Mouse (Mus musculus) embryonic facial prominence, embryonic 11.5 days (tissue): ENCODE measurements around the gene Arfgap3. TPM values are rescaled to one million over a fixed set of nuclear protein-coding genes. Genes with fewer than 3 reads are reported as not detected.

Source experiments
- ATAC-seq: fragments of 200-750 bp; cut with Nextera tagmentation; replicated peaks from 2 replicates; pipeline ENCODE4 v1.8.0; 2017; ENCODE audit warnings: low read depth; ENCODE audit not compliant: insufficient number of reproducible peaks, low FRiP score, low TSS enrichment
- DNase-seq: peaks from one replicate; pipeline ENCODE4 v3.0.0-alpha.2; 2015; ENCODE audit warnings: low spot score
- H3K27ac ChIP-seq: fragments of 300-500 bp; sonication (generic); replicated peaks from 2 replicates; pipeline ENCODE4 v1.5.1; 2014; ENCODE audit warnings: mild to moderate bottlenecking, low read depth, low read length, control low read depth
- H3K27me3 ChIP-seq: fragments of 300-500 bp; sonication (generic); 2 replicates; pipeline ENCODE4 v1.6.1; 2014; ENCODE audit warnings: mild to moderate bottlenecking, low read length, moderate library complexity, mixed read lengths; ENCODE audit not compliant: control insufficient read depth, insufficient read depth
- H3K36me3 ChIP-seq: fragments of 300-500 bp; sonication (generic); replicated peaks from 2 replicates; pipeline ENCODE4 v1.6.1; 2014; ENCODE audit warnings: low read depth, mild to moderate bottlenecking, low read length, moderate library complexity, mixed read lengths; ENCODE audit not compliant: control insufficient read depth, insufficient read depth
- H3K4me1 ChIP-seq: fragments of 300-500 bp; sonication (generic); 2 replicates; pipeline ENCODE4 v1.6.1; 2014; ENCODE audit warnings: low read length, mixed read lengths; ENCODE audit not compliant: control insufficient read depth, insufficient read depth
- H3K4me2 ChIP-seq: fragments of 300-500 bp; sonication (generic); 2 replicates; pipeline ENCODE4 v1.6.1; 2014; ENCODE audit warnings: low read depth, mild to moderate bottlenecking, control low read depth, low read length, moderate library complexity
- H3K4me3 ChIP-seq: fragments of 300-500 bp; sonication (generic); 2 replicates; pipeline ENCODE4 v1.5.1; 2014; ENCODE audit warnings: low read depth, low read length, control low read depth
- H3K9ac ChIP-seq: fragments of 300-500 bp; sonication (generic); replicated peaks from 2 replicates; pipeline ENCODE4 v1.6.1; 2014; ENCODE audit warnings: mild to moderate bottlenecking, control low read depth, low read length
- H3K9me3 ChIP-seq: fragments of 300-500 bp; sonication (generic); replicated peaks from 2 replicates; pipeline ENCODE4 v1.6.1; 2016; ENCODE audit warnings: mild to moderate bottlenecking, low read length, inconsistent platforms, mixed read lengths; ENCODE audit not compliant: control insufficient read depth
- WGBS: fragments of 180-500 bp; shearing (Covaris S2); extraction: QIAGEN DNeasy Blood & Tissue Kit; methylation state at CpG from one replicate; pipeline ENCODE4 v1.1.7; 2014; 5-methylcytosine and 5-hydroxymethylcytosine counted together
- polyA plus RNA-seq: library from polyadenylated mRNA; unstranded; fragments of >200 nt; fragmentation: Nextera tagmentation; extraction: Ambion mirVana; gene quantifications from 2 replicates; pipeline ENCODE4 v1.2.1, GENCODE M21; 2014

Arfgap3 gene
- polyA plus RNA-seq, 1 experiment from 2014 or later: 37.0 TPM

DNA sequence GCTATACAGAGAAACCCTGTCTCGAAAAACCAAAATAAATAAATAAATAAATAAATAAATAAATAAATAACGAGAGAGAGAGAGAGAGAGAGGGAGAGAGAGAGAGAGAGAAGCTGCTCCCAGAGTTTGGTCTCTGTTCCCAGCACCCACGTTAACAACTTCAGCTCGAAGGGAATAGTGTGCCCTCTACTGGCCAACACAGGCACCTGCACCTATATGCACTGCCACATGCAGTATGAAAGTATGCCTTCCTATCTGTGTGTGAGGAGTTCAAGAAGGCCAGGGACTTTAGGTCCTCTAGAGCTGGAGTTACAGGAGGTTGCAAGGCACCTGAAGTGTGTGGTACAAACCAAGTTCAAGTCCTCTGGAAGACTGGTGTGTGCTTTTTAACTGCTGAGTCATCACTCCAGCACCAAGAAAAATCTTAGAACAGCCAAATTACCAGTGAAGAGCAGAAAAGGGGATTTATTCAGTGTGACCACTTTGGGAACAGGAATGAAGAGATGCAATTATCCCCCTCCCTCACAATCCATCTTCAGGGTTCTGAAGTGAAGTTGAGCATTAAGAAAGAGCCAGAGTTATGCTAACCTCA, 94.8 kb downstream of the Arfgap3 start:
- ATAC-seq: no peak
- Histone ChIP-seq H3K4me2 (no peak overlapping the region), H3K36me3 (no peaks in the 10 kb centered on the region), H3K27ac (no peak overlapping the region), H3K4me3 (no peak overlapping the region), H3K9me3 (no peaks in the 10 kb centered on the region), H3K4me1 (peaks cover 2% of the 10 kb centered on the region; the same call in 1 of the 2 replicates), H3K27me3 (peaks cover 17% of the 10 kb centered on the region), H3K9ac (no peak overlapping the region)
- WGBS: 89% methylated on average over 4 of the region's 4 CpGs
- DNase-seq: no peak

DNA sequence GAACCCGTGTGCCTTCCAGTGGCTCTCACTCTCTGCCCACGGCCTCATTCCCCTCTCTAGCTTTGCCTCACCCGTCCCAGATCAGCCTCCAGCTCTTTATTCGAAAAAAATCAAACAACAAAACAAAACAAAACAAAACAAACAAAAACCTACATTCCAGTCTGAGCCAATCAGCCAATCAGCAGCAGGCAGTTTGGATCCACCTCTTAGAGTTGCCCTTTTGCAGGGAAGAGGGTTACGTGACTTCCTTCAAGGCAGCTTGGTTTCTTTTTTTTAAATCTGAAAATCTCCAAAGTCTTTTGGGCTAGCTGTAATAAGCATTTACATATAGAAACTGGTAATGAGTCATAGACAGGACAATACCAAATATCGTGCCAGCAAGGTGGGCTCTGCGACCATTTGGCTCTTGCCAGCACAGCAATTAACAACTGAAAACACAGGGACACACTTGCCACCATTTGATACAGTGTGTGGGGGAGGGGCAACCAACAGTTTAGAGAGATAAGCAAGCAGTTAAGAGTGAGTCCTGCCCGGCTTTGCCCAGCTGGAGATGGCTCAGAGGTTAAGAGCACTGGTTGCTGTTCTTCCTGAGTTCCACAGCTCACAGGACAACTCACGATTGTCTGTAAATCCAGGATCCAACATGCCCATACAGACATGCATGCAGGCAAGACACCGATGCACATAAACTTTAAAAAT, 95.5 kb downstream of the Arfgap3 start:
- no peak overlapping the region for H3K9ac ChIP-seq
- DNase-seq: no peak
- 63% methylated on average over 10 of the region's 10 CpGs for WGBS
- no peak overlapping the region for H3K4me3 ChIP-seq
- no peak overlapping the region for H3K4me2 ChIP-seq
- H3K27ac ChIP-seq: no peak overlapping the region
- H3K4me1 ChIP-seq: peaks cover 2% of the 10 kb centered on the region; the same call in 1 of the 2 replicates
- no peak for ATAC-seq
- H3K27me3 ChIP-seq: peaks cover 17% of the 10 kb centered on the region
- no peaks in the 10 kb centered on the region for H3K36me3 ChIP-seq
- H3K9me3 ChIP-seq: no peaks in the 10 kb centered on the region

DNA sequence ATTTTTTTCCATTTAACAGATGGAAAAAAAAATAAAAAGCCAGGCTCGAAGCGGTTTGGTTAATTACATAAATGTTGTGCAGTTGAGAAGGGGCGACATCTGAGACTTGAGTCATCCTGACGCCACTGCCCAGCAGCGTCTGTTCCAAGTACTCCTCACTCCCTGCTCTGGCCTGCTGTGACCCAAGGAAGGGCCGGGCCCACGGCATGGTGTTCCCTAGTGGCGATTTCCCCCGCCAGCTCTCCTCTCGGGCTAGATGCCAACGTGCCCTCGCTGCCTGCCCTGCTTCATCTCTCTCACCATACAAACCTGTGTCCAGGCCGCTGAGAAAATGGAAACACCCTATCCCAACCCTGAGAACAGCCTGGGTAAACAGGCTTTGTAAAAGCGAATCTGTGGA, 98.0 kb downstream of the Arfgap3 start:
- Histone ChIP-seq H3K9me3 (no peaks in the 10 kb centered on the region), H3K27me3 (peaks cover 17% of the 10 kb centered on the region), H3K36me3 (no peaks in the 10 kb centered on the region), H3K27ac (no peak overlapping the region), H3K4me2 (no peak overlapping the region), H3K4me3 (no peak overlapping the region), H3K9ac (no peak overlapping the region), H3K4me1 (peaks cover 2% of the 10 kb centered on the region; the same call in 1 of the 2 replicates)
- ATAC-seq (no peak), DNase-seq (no peak)
- 60% methylated on average over 14 of the region's 14 CpGs for WGBS

DNA sequence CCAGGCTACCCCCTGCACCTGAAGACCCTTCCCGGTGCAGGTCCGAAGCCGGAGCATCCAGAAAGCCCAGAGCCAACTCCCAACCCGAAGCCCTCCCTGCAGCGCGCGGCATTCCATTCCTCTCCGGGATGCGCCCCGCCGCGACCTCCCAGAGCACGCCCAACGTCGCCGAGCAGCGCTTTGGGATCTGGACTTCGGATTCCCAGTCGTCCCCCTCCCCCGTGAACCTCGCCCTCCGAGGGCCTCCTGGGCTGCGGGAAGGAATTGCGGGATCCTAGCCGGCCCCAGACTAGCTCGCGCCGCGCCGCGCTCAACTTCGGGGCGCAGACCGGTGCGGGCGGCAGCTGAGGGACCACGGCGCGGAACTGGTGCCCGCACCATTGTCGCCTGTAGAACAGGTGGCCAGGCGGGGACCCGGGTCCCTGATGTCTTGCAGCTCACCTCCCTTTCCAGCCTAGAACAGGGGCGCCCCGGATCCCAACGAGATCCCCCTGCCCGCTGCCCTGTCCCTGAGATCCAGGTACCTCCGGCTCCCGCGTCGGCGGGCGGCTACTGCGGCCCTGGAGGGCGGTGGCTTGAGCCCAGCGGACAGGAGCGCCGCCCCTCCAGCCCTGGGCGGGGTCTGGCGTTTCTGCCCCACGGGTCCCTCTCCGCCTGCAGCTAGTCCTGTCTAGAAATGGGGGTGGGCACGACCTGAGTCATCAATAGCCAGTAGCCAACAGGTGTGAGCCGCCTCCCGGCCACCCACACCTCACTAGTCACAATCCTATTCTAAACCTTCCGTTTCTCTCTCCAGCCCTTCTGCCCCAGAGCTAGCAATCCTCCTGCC, 98.7 kb downstream of the Arfgap3 start, which contains the start of gene A4galt:
A4galt (minus strand) TSS at position 599 of the 829 bp plus-strand sequence.
- H3K4me2 ChIP-seq: peak within 1 kb of the TSS; percentile 90
- peaks cover 2% of the 10 kb centered on the region; the same call in 1 of the 2 replicates for H3K4me1 ChIP-seq
- H3K9me3 ChIP-seq: no peaks in the 10 kb centered on the region
- H3K36me3 ChIP-seq: no peaks in the 10 kb centered on the region
- no peak within 1 kb of the TSS for H3K27ac ChIP-seq
- ATAC-seq: no peak
- peak within 1 kb of the TSS; percentile 43 for H3K4me3 ChIP-seq
- peaks cover 17% of the 10 kb centered on the region for H3K27me3 ChIP-seq
- DNase-seq: peak; percentile 59
- 1% methylated on average over 66 of the region's 66 CpGs for WGBS
- H3K9ac ChIP-seq: peak within 1 kb of the TSS; percentile 40

DNA sequence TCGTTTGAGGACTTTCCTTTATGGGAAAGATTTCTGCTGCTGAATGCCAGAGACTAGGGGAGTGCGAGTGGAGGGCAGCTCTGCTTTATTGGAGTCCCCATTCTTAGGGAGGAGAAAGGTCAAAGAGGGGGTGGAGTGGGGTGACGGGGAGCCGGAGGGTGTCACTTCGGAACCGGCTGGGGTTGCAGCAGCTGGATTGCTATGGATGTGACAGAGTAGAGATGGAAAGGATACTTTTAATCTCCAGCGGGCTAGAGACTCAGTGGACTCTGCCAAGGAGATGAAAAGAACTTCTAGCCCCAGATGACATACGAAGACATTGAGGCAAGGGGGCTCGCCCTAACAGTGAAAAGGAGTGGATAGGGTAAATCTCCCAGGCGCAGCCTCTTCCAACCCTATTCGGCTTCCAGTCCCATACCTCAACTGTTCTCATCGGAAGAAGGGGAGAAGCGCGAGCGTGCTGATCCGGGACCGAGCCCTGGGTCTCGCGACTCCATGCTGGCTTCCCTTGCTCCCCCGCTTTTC, 99.3 kb downstream of the Arfgap3 start:
- DNase-seq (no peak), ATAC-seq (no peak)
- Histone ChIP-seq H3K9ac (peak overlapping the region; percentile 40; the same call in 1 of the 2 replicates), H3K4me1 (peaks cover 2% of the 10 kb centered on the region; the same call in 1 of the 2 replicates), H3K27ac (no peak overlapping the region), H3K9me3 (no peaks in the 10 kb centered on the region), H3K36me3 (no peaks in the 10 kb centered on the region), H3K4me3 (peak overlapping the region; percentile 43), H3K4me2 (peak overlapping the region; percentile 90), H3K27me3 (peaks cover 17% of the 10 kb centered on the region)
- 2% methylated on average over 20 of the region's 20 CpGs for WGBS

Other genes starting within 250 kb of the Arfgap3 start
- 56.1 and 57.9 TPM in 2 replicates for gene Rrp7a, start 227.4 kb downstream of the Arfgap3 start, polyA plus RNA-seq
- 161 and 174 TPM in 2 replicates for gene Poldip3, start 200.9 kb downstream of the Arfgap3 start, polyA plus RNA-seq
- gene Cyb5r3, start 177.7 kb downstream of the Arfgap3 start, polyA plus RNA-seq: 106 and 117 TPM in 2 replicates
- 0.28 and 1.1 TPM in 2 replicates for gene A4galt, start 98.5 kb downstream of the Arfgap3 start, polyA plus RNA-seq
- gene Pacsin2, start 114.4 kb upstream of the Arfgap3 start, polyA plus RNA-seq: 41.7 and 41.9 TPM in 2 replicates
- 18.1 and 19.8 TPM in 2 replicates for gene Ttll1, start 160.6 kb upstream of the Arfgap3 start, polyA plus RNA-seq
- 2.7 and 3.0 TPM in 2 replicates for gene Bik, start 176.6 kb upstream of the Arfgap3 start, polyA plus RNA-seq
- gene Tspo, start 213.3 kb upstream of the Arfgap3 start, polyA plus RNA-seq: 24.7 and 32.5 TPM in 2 replicates
- gene Mcat, start 213.5 kb upstream of the Arfgap3 start, polyA plus RNA-seq: 40.3 and 42.5 TPM in 2 replicates
- 48.6 and 54.4 TPM in 2 replicates for gene Ttll12, start 244.9 kb upstream of the Arfgap3 start, polyA plus RNA-seq